Mouse (Mus musculus) liver, embryonic 18 days (tissue): ENCODE measurements around the gene Stard3nl. TPM values are rescaled to one million over a fixed set of nuclear protein-coding genes. Genes with fewer than 3 reads are reported as not detected.

ENCODE experiments used
- polyA plus RNA-seq: library from polyadenylated mRNA; depleted of rRNA; stranded (reverse); fragments of >200 nt; gene quantifications from 2 replicates; pipeline ENCODE4 v1.2.3, GENCODE M21; 2012; rRNA removed

The Stard3nl gene
- polyA plus RNA-seq, result 11.4 and 11.7 TPM in 2 replicates

DNA sequence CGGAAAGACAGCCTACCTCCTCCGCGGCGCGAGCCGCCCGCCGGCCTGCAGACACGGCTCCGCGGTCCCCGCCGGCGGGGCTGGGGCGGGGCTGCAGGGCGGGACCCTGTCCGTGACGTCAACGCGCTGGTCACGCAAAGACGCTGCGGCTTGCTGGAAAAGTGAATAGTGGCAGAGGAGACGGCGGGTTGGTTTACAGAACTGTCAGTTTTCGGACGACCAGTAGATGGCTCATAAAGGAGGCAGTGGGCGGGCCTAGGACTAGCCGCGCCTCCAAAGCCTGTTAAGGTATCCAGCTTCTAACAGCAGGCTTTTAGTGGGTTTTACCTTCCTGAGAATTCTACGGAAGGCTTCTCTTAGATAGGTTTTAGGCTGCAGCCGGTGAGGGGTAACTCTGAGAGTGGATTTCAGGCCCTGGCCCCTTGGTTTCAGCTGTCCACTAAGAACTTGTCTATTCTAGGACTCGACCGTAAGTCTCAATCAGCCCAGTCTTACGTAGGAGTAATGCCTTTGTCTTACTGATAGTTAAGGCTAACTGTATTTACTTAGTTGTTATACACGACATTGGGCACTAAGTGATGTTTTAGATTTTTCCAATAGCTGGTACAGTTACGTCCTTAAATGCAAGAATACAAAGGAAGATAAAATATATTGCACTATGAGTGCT is at the start of gene Stard3nl:
Stard3nl (minus strand) TSS at position 108 of the 667 bp plus-strand sequence.

Other genes with a start within 250 kb of the Stard3nl start
- gene Epdr1, start 224.1 kb upstream of the Stard3nl start, polyA plus RNA-seq, result 4.9 and 5.9 TPM in 2 replicates
- gene Sfrp4, start 227.3 kb upstream of the Stard3nl start, polyA plus RNA-seq, result 0.87 and 1.3 TPM in 2 replicates